Mouse (Mus musculus) liver, embryonic 12.5 days (tissue): Measurements from ENCODE around the gene Bcar1. TPM values are rescaled to one million over a fixed set of nuclear protein-coding genes. Genes with fewer than 3 reads are reported as not detected.

Experiments
- ATAC-seq: fragments of 200-750 bp; cut with Nextera tagmentation; 2 replicates; pipeline ENCODE4 v1.8.0; 2017; ENCODE audit warnings: moderate number of reproducible peaks, mild to moderate bottlenecking, moderate library complexity
- H3K27ac ChIP-seq: fragments of 300-500 bp; sonication (generic); 2 replicates; pipeline ENCODE4 v1.5.1; 2016; ENCODE audit warnings: mild to moderate bottlenecking
- H3K27me3 ChIP-seq: fragments of 300-500 bp; sonication (generic); replicated peaks from 2 replicates; pipeline ENCODE4 v1.6.1; 2016; ENCODE audit warnings: mild to moderate bottlenecking, moderate library complexity
- H3K36me3 ChIP-seq: fragments of 300-500 bp; sonication (generic); 2 replicates; pipeline ENCODE4 v1.6.1; 2016; ENCODE audit warnings: mild to moderate bottlenecking, moderate library complexity
- H3K4me1 ChIP-seq: fragments of 300-500 bp; sonication (generic); 2 replicates; pipeline ENCODE4 v1.6.1; 2016
- H3K4me2 ChIP-seq: fragments of 300-500 bp; sonication (generic); 2 replicates; pipeline ENCODE4 v1.6.1; 2016; ENCODE audit warnings: mild to moderate bottlenecking, moderate library complexity
- H3K4me3 ChIP-seq: fragments of 300-500 bp; sonication (generic); 2 replicates; pipeline ENCODE4 v1.5.1; 2016; ENCODE audit warnings: mild to moderate bottlenecking, moderate library complexity
- H3K9ac ChIP-seq: fragments of 300-500 bp; sonication (generic); 2 replicates; pipeline ENCODE4 v1.6.1; 2016; ENCODE audit warnings: mild to moderate bottlenecking, moderate library complexity
- H3K9me3 ChIP-seq: fragments of 300-500 bp; sonication (generic); replicated peaks from 2 replicates; pipeline ENCODE4 v1.6.1; 2016; ENCODE audit warnings: mild to moderate bottlenecking, moderate library complexity
- WGBS: fragments of 180-500 bp; shearing (Covaris S2); methylation state at CpG from one replicate; pipeline ENCODE4 v1.1.7; 2016; ENCODE audit not compliant: insufficient replicate concordance; 5-methylcytosine and 5-hydroxymethylcytosine counted together
- polyA plus RNA-seq: library from polyadenylated mRNA; unstranded; fragments of >200 nt; fragmentation: Nextera tagmentation; extraction: Ambion mirVana; gene quantifications from 2 replicates; pipeline ENCODE4 v1.2.1, GENCODE M21; 2016

The Bcar1 gene
- polyA plus RNA-seq, 1 experiment from 2014 or later = 9.5 TPM

GRCm38 (mm10) chr8:111693261-111693741 lies 50.3 kb downstream of the Bcar1 start:
- Histone ChIP-seq H3K27ac (no peak overlapping the region), H3K4me3 (no peak overlapping the region), H3K4me2 (no peak overlapping the region), H3K27me3 (peaks cover 25% of the 10 kb centered on the region), H3K4me1 (peaks cover 4% of the 10 kb centered on the region; the same call in 1 of the 2 replicates), H3K36me3 (no peaks in the 10 kb centered on the region), H3K9ac (no peak overlapping the region), H3K9me3 (no peaks in the 10 kb centered on the region)
- ATAC-seq = no peak
- 49% methylated on average over 6 of the region's 6 CpGs for WGBS

GRCm38 (mm10) chr8:111690960-111691445 lies 52.6 kb downstream of the Bcar1 start, which contains the start of gene Ctrb1:
Ctrb1 (minus strand) TSS chr8:111691010.
- H3K4me3 ChIP-seq = no peak within 1 kb of the TSS
- WGBS = 48% methylated on average over 2 of the region's 2 CpGs
- H3K27ac ChIP-seq = no peak within 1 kb of the TSS
- H3K9me3 ChIP-seq = no peaks in the 10 kb centered on the region
- no peak within 1 kb of the TSS for H3K9ac ChIP-seq
- no peak within 1 kb of the TSS for H3K4me2 ChIP-seq
- ATAC-seq = no peak
- H3K27me3 ChIP-seq = peaks cover 24% of the 10 kb centered on the region
- peaks cover 4% of the 10 kb centered on the region; the same call in 1 of the 2 replicates for H3K4me1 ChIP-seq
- no peaks in the 10 kb centered on the region for H3K36me3 ChIP-seq

- H3K4me2 ChIP-seq = no peak overlapping the region
- H3K4me3 ChIP-seq = no peak overlapping the region
- 66% methylated on average over 13 of the region's 13 CpGs for WGBS
- no peak overlapping the region for H3K27ac ChIP-seq
- no peaks in the 10 kb centered on the region for H3K4me1 ChIP-seq
- H3K36me3 ChIP-seq = no peaks in the 10 kb centered on the region
- ATAC-seq = no peak
- H3K27me3 ChIP-seq = peaks cover 30% of the 10 kb centered on the region
- no peaks in the 10 kb centered on the region for H3K9me3 ChIP-seq
- H3K9ac ChIP-seq = no peak overlapping the region
Observed at GRCm38 (mm10) chr8:111686881-111687280, 56.7 kb downstream of the Bcar1 start.

GRCm38 (mm10) chr8:111682521-111682920 lies 61.1 kb downstream of the Bcar1 start:
- Histone ChIP-seq H3K4me1 (no peaks in the 10 kb centered on the region), H3K27ac (no peak overlapping the region), H3K27me3 (peaks cover 54% of the 10 kb centered on the region), H3K4me2 (no peak overlapping the region), H3K9me3 (no peaks in the 10 kb centered on the region), H3K9ac (no peak overlapping the region), H3K36me3 (no peaks in the 10 kb centered on the region), H3K4me3 (no peak overlapping the region)
- WGBS = 22% methylated on average over 9 of the region's 9 CpGs
- no peak for ATAC-seq

GRCm38 (mm10) chr8:111681153-111681552 lies 62.5 kb downstream of the Bcar1 start:
- Histone ChIP-seq H3K4me3 (no peak overlapping the region), H3K4me2 (no peak overlapping the region), H3K4me1 (no peaks in the 10 kb centered on the region), H3K9me3 (0 out of 2 replicates have a peak, but pooled peaks cover 4% of the 10 kb centered on the region), H3K27me3 (peaks cover 45% of the 10 kb centered on the region), H3K27ac (no peak overlapping the region), H3K9ac (no peak overlapping the region), H3K36me3 (no peaks in the 10 kb centered on the region)
- ATAC-seq = no peak
- WGBS = 55% methylated on average over 11 of the region's 11 CpGs

GRCm38 (mm10) chr8:111680423-111681028 lies 63.1 kb downstream of the Bcar1 start:
- Histone ChIP-seq H3K9ac (no peak overlapping the region), H3K36me3 (no peaks in the 10 kb centered on the region), H3K4me3 (no peak overlapping the region), H3K4me1 (no peaks in the 10 kb centered on the region), H3K4me2 (no peak overlapping the region), H3K9me3 (0 out of 2 replicates have a peak, but pooled peaks cover 6% of the 10 kb centered on the region), H3K27me3 (peaks cover 45% of the 10 kb centered on the region), H3K27ac (no peak overlapping the region)
- WGBS = 27% methylated on average over 17 of the region's 17 CpGs
- ATAC-seq = no peak

GRCm38 (mm10) chr8:111678848-111679247 lies 64.8 kb downstream of the Bcar1 start:
- no peak overlapping the region for H3K9ac ChIP-seq
- 0 out of 2 replicates have a peak, but pooled peaks cover 6% of the 10 kb centered on the region for H3K9me3 ChIP-seq
- H3K36me3 ChIP-seq = no peaks in the 10 kb centered on the region
- H3K4me1 ChIP-seq = no peaks in the 10 kb centered on the region
- no peak overlapping the region for H3K4me3 ChIP-seq
- no peak overlapping the region for H3K4me2 ChIP-seq
- WGBS = 63% methylated on average over 7 of the region's 7 CpGs
- no peak for ATAC-seq
- H3K27ac ChIP-seq = no peak overlapping the region
- H3K27me3 ChIP-seq = peaks cover 45% of the 10 kb centered on the region

- H3K4me1 ChIP-seq = no peaks in the 10 kb centered on the region
- H3K36me3 ChIP-seq = no peaks in the 10 kb centered on the region
- H3K4me3 ChIP-seq = no peak overlapping the region
- ATAC-seq = no peak
- peaks cover 42% of the 10 kb centered on the region for H3K27me3 ChIP-seq
- no peak overlapping the region for H3K9ac ChIP-seq
- no peak overlapping the region for H3K4me2 ChIP-seq
- 18% methylated on average over 3 of the region's 3 CpGs for WGBS
- H3K9me3 ChIP-seq = 0 out of 2 replicates have a peak, but pooled peaks cover 6% of the 10 kb centered on the region
- no peak overlapping the region for H3K27ac ChIP-seq
Observed at GRCm38 (mm10) chr8:111678111-111678510, 65.5 kb downstream of the Bcar1 start.

- H3K4me3 ChIP-seq = no peak overlapping the region
- peaks cover 9% of the 10 kb centered on the region for H3K36me3 ChIP-seq
- H3K9me3 ChIP-seq = 0 out of 2 replicates have a peak, but pooled peaks cover 6% of the 10 kb centered on the region
- 65% methylated on average over 8 of the region's 8 CpGs for WGBS
- no peak overlapping the region for H3K4me2 ChIP-seq
- H3K9ac ChIP-seq = no peak overlapping the region
- no peak overlapping the region for H3K27ac ChIP-seq
- H3K4me1 ChIP-seq = no peaks in the 10 kb centered on the region
- H3K27me3 ChIP-seq = peaks cover 28% of the 10 kb centered on the region
- no peak for ATAC-seq
Observed at GRCm38 (mm10) chr8:111676237-111676636, 67.4 kb downstream of the Bcar1 start.

- H3K4me3 ChIP-seq = no peak overlapping the region
- peaks cover 53% of the 10 kb centered on the region for H3K36me3 ChIP-seq
- H3K4me1 ChIP-seq = no peaks in the 10 kb centered on the region
- H3K27ac ChIP-seq = no peak overlapping the region
- no peak for ATAC-seq
- WGBS = 73% methylated on average over 2 of the region's 2 CpGs
- H3K9me3 ChIP-seq = 0 out of 2 replicates have a peak, but pooled peaks cover 6% of the 10 kb centered on the region
- H3K9ac ChIP-seq = no peak overlapping the region
- H3K4me2 ChIP-seq = no peak overlapping the region
- no peaks in the 10 kb centered on the region for H3K27me3 ChIP-seq
Observed at GRCm38 (mm10) chr8:111666751-111667150, 76.9 kb downstream of the Bcar1 start.

- WGBS = 76% methylated on average over 3 of the region's 3 CpGs
- H3K9me3 ChIP-seq = no peaks in the 10 kb centered on the region
- H3K36me3 ChIP-seq = peaks cover 23% of the 10 kb centered on the region
- H3K4me1 ChIP-seq = peaks cover 6% of the 10 kb centered on the region; the same call in 1 of the 2 replicates
- H3K9ac ChIP-seq = no peak overlapping the region
- no peak overlapping the region for H3K4me3 ChIP-seq
- no peak overlapping the region for H3K4me2 ChIP-seq
- H3K27ac ChIP-seq = no peak overlapping the region
- no peaks in the 10 kb centered on the region for H3K27me3 ChIP-seq
- ATAC-seq = no peak
Observed at GRCm38 (mm10) chr8:111662473-111662872, 81.1 kb downstream of the Bcar1 start.
